In genomic region chr2:130425112-130425511, GRCm38 (mm10) we compare ENCODE assay signal across 8 mouse cellular contexts. TPM values are rescaled to one million over a fixed set of nuclear protein-coding genes. Genes with fewer than 3 reads are reported as not detected.
DNase-seq lines count a peak whose midpoint lies in the region; ATAC-seq and TF ChIP-seq lines count a peak whose summit lies in the region.

No protein-coding gene starts in this region.

- 34% methylated on average over 5 of the region's 5 CpGs for WGBS in kidney, embryonic 15.5 days
- WGBS in bone marrow, adult 2 months = 10% methylated on average over 5 of the region's 5 CpGs
- 40% methylated on average over 5 of the region's 5 CpGs for WGBS in hindbrain, embryonic 15.5 days
- 45% methylated on average over 5 of the region's 5 CpGs for WGBS in midbrain, embryonic 13.5 days

- peak overlapping the region; percentile 83 for H3K4me3 ChIP-seq in kidney, embryonic 15.5 days (replicated peaks)
- H3K4me3 ChIP-seq in bone marrow, adult 2 months (replicated peaks; ENCODE audit: control insufficient read depth, low read depth, low read length) = peak overlapping the region; percentile 97
- peak overlapping the region; percentile 96 for H3K4me3 ChIP-seq in hindbrain, embryonic 15.5 days
- peak overlapping the region; percentile 74 for H3K4me3 ChIP-seq in midbrain, embryonic 13.5 days (replicated peaks)

- TF ChIP-seq CTCF in bone marrow, adult 2 months (IDR thresholded peaks at IDR 0.05; ENCODE audit: control insufficient read depth, insufficient read depth, low read length) = no peak

- H3K27me3 ChIP-seq in kidney, embryonic 15.5 days = no peaks in the 10 kb centered on the region
- no peaks in the 10 kb centered on the region for H3K27me3 ChIP-seq in hindbrain, embryonic 15.5 days
- no peaks in the 10 kb centered on the region for H3K27me3 ChIP-seq in midbrain, embryonic 13.5 days

- ATAC-seq in kidney, embryonic 15.5 days (replicated peaks; ENCODE audit: low FRiP score) = no peak
- no peak for ATAC-seq in hindbrain, embryonic 15.5 days (ENCODE audit: low FRiP score, low read depth)
- no peak for ATAC-seq in midbrain, embryonic 13.5 days

- no peaks in the 10 kb centered on the region for H3K9me3 ChIP-seq in kidney, embryonic 15.5 days (replicated peaks)
- H3K9me3 ChIP-seq in hindbrain, embryonic 15.5 days = no peaks in the 10 kb centered on the region
- H3K9me3 ChIP-seq in midbrain, embryonic 13.5 days = no peaks in the 10 kb centered on the region

- no peak for TF ChIP-seq POLR2A in bone marrow, adult 2 months (IDR thresholded peaks at IDR 0.05; ENCODE audit: borderline replicate concordance, control insufficient read depth, low read depth, low read length)

- H3K36me3 ChIP-seq in kidney, embryonic 15.5 days = peaks cover 26% of the 10 kb centered on the region
- no peaks in the 10 kb centered on the region for H3K36me3 ChIP-seq in hindbrain, embryonic 15.5 days
- no peaks in the 10 kb centered on the region for H3K36me3 ChIP-seq in midbrain, embryonic 13.5 days

- H3K4me1 ChIP-seq in kidney, embryonic 15.5 days = peaks cover 22% of the 10 kb centered on the region
- H3K4me1 ChIP-seq in bone marrow, adult 2 months (ENCODE audit: control insufficient read depth, insufficient read depth, low read length) = peaks cover 6% of the 10 kb centered on the region; the same call in 1 of the 2 replicates
- peaks cover 49% of the 10 kb centered on the region for H3K4me1 ChIP-seq in hindbrain, embryonic 15.5 days (replicated peaks)
- H3K4me1 ChIP-seq in midbrain, embryonic 13.5 days (replicated peaks) = peaks cover 43% of the 10 kb centered on the region

- H3K9ac ChIP-seq in kidney, embryonic 15.5 days = peak overlapping the region; percentile 86
- peak overlapping the region; percentile 88 for H3K9ac ChIP-seq in hindbrain, embryonic 15.5 days
- H3K9ac ChIP-seq in midbrain, embryonic 13.5 days (replicated peaks) = peak overlapping the region; percentile 86

- no peak for DNase-seq in kidney, postnatal 14 days
- DNase-seq in adrenal gland, adult 2 months = no peak
- DNase-seq in layer of hippocampus, adult 9-10 months (ENCODE audit: low spot score) = no peak
- no peak for DNase-seq in urinary bladder, postnatal 14 days (ENCODE audit: low spot score)

- peak overlapping the region; percentile 91; the same call in 1 of the 2 replicates for H3K27ac ChIP-seq in kidney, embryonic 15.5 days
- no peak overlapping the region for H3K27ac ChIP-seq in bone marrow, adult 2 months (ENCODE audit: control insufficient read depth, insufficient read depth, low read depth, low read length, poor library complexity)
- peak overlapping the region; percentile 98 for H3K27ac ChIP-seq in hindbrain, embryonic 15.5 days (replicated peaks)
- no peak overlapping the region for H3K27ac ChIP-seq in midbrain, embryonic 13.5 days

- H3K4me2 ChIP-seq in kidney, embryonic 15.5 days = peak overlapping the region; percentile 97
- peak overlapping the region; percentile 78 for H3K4me2 ChIP-seq in hindbrain, embryonic 15.5 days
- H3K4me2 ChIP-seq in midbrain, embryonic 13.5 days (replicated peaks) = peak overlapping the region; percentile 71

RNA-seq across cellular contexts. Expression of gene Pced1a, which starts 0.6 kb away (rescaled TPM):
- polyA plus RNA-seq in kidney, embryonic 15.5 days (2015; fragmentation: Nextera tagmentation; extraction: Ambion mirVana) = 17.3 and 19.0 TPM in 2 replicates
- 6.1 and 8.5 TPM in 2 replicates for polyA plus RNA-seq in bone marrow, adult 2 months (2011; ENCODE audit: insufficient read depth, insufficient read length, low replicate concordance, missing spikeins)
- polyA plus RNA-seq in hindbrain, embryonic 15.5 days (2015; fragmentation: Nextera tagmentation; extraction: Ambion mirVana) = 12.5 and 13.2 TPM in 2 replicates
- 10.8 and 11.9 TPM in 2 replicates for polyA plus RNA-seq in midbrain, embryonic 13.5 days (2015; fragmentation: Nextera tagmentation; extraction: Ambion mirVana)
- 10 to 100 TPM; 15.4 to 17.2 TPM for total RNA-seq in adrenal gland, adult 2 months (2021)
- 40.8 and 43.3 TPM in 2 replicates for polyA plus RNA-seq in adrenal gland, adult 2 months (2012; rRNA removed)

RNA-seq across cellular contexts. Expression of gene Vps16, which starts 1.0 kb away (rescaled TPM):
- polyA plus RNA-seq in kidney, embryonic 15.5 days (2015; fragmentation: Nextera tagmentation; extraction: Ambion mirVana) = 101 and 103 TPM in 2 replicates
- polyA plus RNA-seq in bone marrow, adult 2 months (2011; ENCODE audit: insufficient read depth, insufficient read length, low replicate concordance, missing spikeins) = 166 and 195 TPM in 2 replicates
- 102 and 105 TPM in 2 replicates for polyA plus RNA-seq in hindbrain, embryonic 15.5 days (2015; fragmentation: Nextera tagmentation; extraction: Ambion mirVana)
- polyA plus RNA-seq in midbrain, embryonic 13.5 days (2015; fragmentation: Nextera tagmentation; extraction: Ambion mirVana) = 112 and 124 TPM in 2 replicates
- 10 to 100 TPM; 55.4 to 57.0 TPM for total RNA-seq in adrenal gland, adult 2 months (2021)
- polyA plus RNA-seq in adrenal gland, adult 2 months (2012; rRNA removed) = 44.8 and 44.9 TPM in 2 replicates

RNA-seq across cellular contexts. Expression of gene Tmem239, which starts 18.8 kb away (rescaled TPM):
- not detected in 2 replicates for polyA plus RNA-seq in kidney, embryonic 15.5 days (2015; fragmentation: Nextera tagmentation; extraction: Ambion mirVana)
- polyA plus RNA-seq in bone marrow, adult 2 months (2011; ENCODE audit: insufficient read depth, insufficient read length, low replicate concordance, missing spikeins) = not detected in 2 replicates
- polyA plus RNA-seq in hindbrain, embryonic 15.5 days (2015; fragmentation: Nextera tagmentation; extraction: Ambion mirVana) = 0.36 TPM in 1 of 2 replicates, not detected in the other
- not detected in 2 replicates for polyA plus RNA-seq in midbrain, embryonic 13.5 days (2015; fragmentation: Nextera tagmentation; extraction: Ambion mirVana)
- total RNA-seq in adrenal gland, adult 2 months (2021) = not detected
- polyA plus RNA-seq in adrenal gland, adult 2 months (2012; rRNA removed) = 0.08 TPM in 1 of 2 replicates, not detected in the other

RNA-seq across cellular contexts. Expression of gene 1700020A23Rik, which starts 20.1 kb away (rescaled TPM):
- not detected in 2 replicates for polyA plus RNA-seq in kidney, embryonic 15.5 days (2015; fragmentation: Nextera tagmentation; extraction: Ambion mirVana)
- polyA plus RNA-seq in bone marrow, adult 2 months (2011; ENCODE audit: insufficient read depth, insufficient read length, low replicate concordance, missing spikeins) = not detected in 2 replicates
- polyA plus RNA-seq in hindbrain, embryonic 15.5 days (2015; fragmentation: Nextera tagmentation; extraction: Ambion mirVana) = 0.38 and 0.97 TPM in 2 replicates
- polyA plus RNA-seq in midbrain, embryonic 13.5 days (2015; fragmentation: Nextera tagmentation; extraction: Ambion mirVana) = 0.46 and 0.58 TPM in 2 replicates
- total RNA-seq in adrenal gland, adult 2 months (2021) = 1 to 10 TPM in 1 of 2 experiments, not detected in 1; 1.0 TPM
- polyA plus RNA-seq in adrenal gland, adult 2 months (2012; rRNA removed) = not detected in 2 replicates

RNA-seq across cellular contexts. Expression of gene Gm28372, which starts 20.1 kb away (rescaled TPM):
- 0.09 TPM in 1 of 2 replicates, not detected in the other for polyA plus RNA-seq in kidney, embryonic 15.5 days (2015; fragmentation: Nextera tagmentation; extraction: Ambion mirVana)
- polyA plus RNA-seq in bone marrow, adult 2 months (2011; ENCODE audit: insufficient read depth, insufficient read length, low replicate concordance, missing spikeins) = not detected in 2 replicates
- polyA plus RNA-seq in hindbrain, embryonic 15.5 days (2015; fragmentation: Nextera tagmentation; extraction: Ambion mirVana) = 0.12 and 0.26 TPM in 2 replicates
- 0.17 TPM in 2 replicates for polyA plus RNA-seq in midbrain, embryonic 13.5 days (2015; fragmentation: Nextera tagmentation; extraction: Ambion mirVana)
- total RNA-seq in adrenal gland, adult 2 months (2021) = not detected
- not detected in 2 replicates for polyA plus RNA-seq in adrenal gland, adult 2 months (2012; rRNA removed)

Comparison
In these comparisons a context has a peak if more than half of its experiments do, and no peak if none do; other contexts are left out.
1. H3K27ac ChIP-seq: peak in kidney, embryonic 15.5 days (single experiment) and hindbrain, embryonic 15.5 days (single experiment); none in bone marrow, adult 2 months (single experiment) and midbrain, embryonic 13.5 days (single experiment).
2. Peak in every context shown above with its lines, with median percentiles within 50 percentile points of each other: H3K4me2 ChIP-seq, H3K4me3 ChIP-seq and H3K9ac ChIP-seq.